Mouse (Mus musculus) forebrain, embryonic 14.5 days (tissue): ENCODE results near the gene Itgb4. TPM values are rescaled to one million over a fixed set of nuclear protein-coding genes. Genes with fewer than 3 reads are reported as not detected.

ENCODE experiments used
- ATAC-seq: fragments of 200-750 bp; cut with Nextera tagmentation; 2 replicates; pipeline ENCODE4 v1.8.0; 2017; ENCODE audit warnings: mild to moderate bottlenecking, moderate library complexity
- DNase-seq: peaks from one replicate; pipeline ENCODE4 v3.0.0-alpha.2; 2015; ENCODE audit warnings: low spot score
- H3K27ac ChIP-seq: fragments of 300-500 bp; sonication (generic); 2 replicates; pipeline ENCODE4 v1.5.1; 2014; ENCODE audit warnings: low read depth, mild to moderate bottlenecking, control low read depth, low read length, moderate library complexity
- H3K27me3 ChIP-seq: fragments of 300-500 bp; sonication (generic); replicated peaks from 2 replicates; pipeline ENCODE4 v1.6.1; 2014; ENCODE audit warnings: low read length, control low read depth, mixed read lengths; ENCODE audit not compliant: control insufficient read depth, insufficient read depth
- H3K36me3 ChIP-seq: fragments of 300-500 bp; sonication (generic); 2 replicates; pipeline ENCODE4 v1.6.1; 2014; ENCODE audit warnings: low read length, control low read depth; ENCODE audit not compliant: control insufficient read depth, insufficient read depth
- H3K4me1 ChIP-seq: fragments of 300-500 bp; sonication (generic); 2 replicates; pipeline ENCODE4 v1.6.1; 2014; ENCODE audit warnings: antibody characterized with exemption, low read length, control low read depth; ENCODE audit not compliant: control insufficient read depth, insufficient read depth
- H3K4me2 ChIP-seq: fragments of 300-500 bp; sonication (generic); 2 replicates; pipeline ENCODE4 v1.6.1; 2014; ENCODE audit warnings: mild to moderate bottlenecking, control low read depth, low read length
- H3K4me3 ChIP-seq: fragments of 300-500 bp; sonication (generic); 2 replicates; pipeline ENCODE4 v1.5.1; 2014; ENCODE audit warnings: low read depth, low read length, control low read depth
- H3K9ac ChIP-seq: fragments of 300-500 bp; sonication (generic); 2 replicates; pipeline ENCODE4 v1.6.1; 2014; ENCODE audit warnings: mild to moderate bottlenecking, low read length, control low read depth, moderate library complexity
- H3K9me3 ChIP-seq: fragments of 300-500 bp; sonication (generic); replicated peaks from 2 replicates; pipeline ENCODE4 v1.6.1; 2016; ENCODE audit warnings: low read length, control low read depth, mixed read lengths; ENCODE audit not compliant: control insufficient read depth
- WGBS: fragments of 180-500 bp; shearing (Covaris S2); extraction: QIAGEN DNeasy Blood & Tissue Kit; methylation state at CpG from one replicate; pipeline ENCODE4 v1.1.7; 2014; 5-methylcytosine and 5-hydroxymethylcytosine counted together
- polyA plus RNA-seq: library from polyadenylated mRNA; unstranded; fragments of >200 nt; fragmentation: Nextera tagmentation; extraction: Ambion mirVana; gene quantifications from 2 replicates; pipeline ENCODE4 v1.2.1, GENCODE M21; 2014

The Itgb4 gene
- polyA plus RNA-seq, 1 experiment from 2014 or later: 0.48 TPM

- Histone ChIP-seq H3K27ac (no peak overlapping the region), H3K36me3 (peaks cover 38% of the 10 kb centered on the region), H3K4me3 (no peak overlapping the region), H3K4me2 (no peak overlapping the region), H3K9me3 (no peaks in the 10 kb centered on the region), H3K9ac (no peak overlapping the region), H3K27me3 (no peaks in the 10 kb centered on the region), H3K4me1 (peaks cover 2% of the 10 kb centered on the region)
- no peak for ATAC-seq
- 94% methylated on average over 3 of the region's 3 CpGs for WGBS
- no peak for DNase-seq
Observed at GRCm38 (mm10) chr11:116036671-116037070, 62.2 kb downstream of the Itgb4 start.

- WGBS: 94% methylated on average over 9 of the region's 9 CpGs
- peaks cover 47% of the 10 kb centered on the region for H3K36me3 ChIP-seq
- H3K4me2 ChIP-seq: no peak overlapping the region
- no peaks in the 10 kb centered on the region for H3K9me3 ChIP-seq
- no peaks in the 10 kb centered on the region for H3K4me1 ChIP-seq
- H3K27ac ChIP-seq: no peak overlapping the region
- no peak overlapping the region for H3K4me3 ChIP-seq
- no peaks in the 10 kb centered on the region for H3K27me3 ChIP-seq
- no peak overlapping the region for H3K9ac ChIP-seq
- DNase-seq (no peak), ATAC-seq (no peak)
Observed at GRCm38 (mm10) chr11:116037826-116038225, 63.3 kb downstream of the Itgb4 start.

- peaks cover 55% of the 10 kb centered on the region for H3K36me3 ChIP-seq
- 94% methylated on average over 6 of the region's 6 CpGs for WGBS
- ATAC-seq: no peak
- H3K4me3 ChIP-seq: no peak overlapping the region
- no peak overlapping the region for H3K9ac ChIP-seq
- DNase-seq: no peak
- no peaks in the 10 kb centered on the region for H3K27me3 ChIP-seq
- H3K9me3 ChIP-seq: no peaks in the 10 kb centered on the region
- H3K4me1 ChIP-seq: no peaks in the 10 kb centered on the region
- H3K27ac ChIP-seq: no peak overlapping the region
- no peak overlapping the region for H3K4me2 ChIP-seq
Observed at GRCm38 (mm10) chr11:116040593-116040992, 66.1 kb downstream of the Itgb4 start.

DNA sequence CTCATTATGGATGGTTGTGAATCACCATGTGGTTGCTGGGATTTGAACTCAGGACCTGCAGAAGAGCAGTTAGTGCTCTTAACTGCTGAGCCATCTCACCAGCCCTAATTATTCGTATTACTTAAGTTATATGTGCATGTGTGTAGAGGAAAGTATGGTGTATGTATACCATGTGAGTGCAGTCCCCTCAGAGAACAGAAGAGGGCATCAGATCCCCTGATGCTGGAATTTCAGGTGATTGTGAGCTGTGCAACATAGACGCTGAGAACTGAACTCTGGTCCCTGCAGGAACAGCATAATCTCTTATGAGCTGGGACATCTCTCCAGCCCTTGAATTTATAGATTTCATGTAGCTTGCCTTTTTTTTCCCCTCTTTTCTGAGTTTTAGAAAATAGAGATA, 67.3 kb downstream of the Itgb4 start:
- Histone ChIP-seq H3K4me1 (no peaks in the 10 kb centered on the region), H3K27me3 (no peaks in the 10 kb centered on the region), H3K4me2 (no peak overlapping the region), H3K36me3 (peaks cover 63% of the 10 kb centered on the region), H3K9me3 (no peaks in the 10 kb centered on the region), H3K4me3 (no peak overlapping the region), H3K9ac (no peak overlapping the region), H3K27ac (no peak overlapping the region)
- 100% methylated on average over 2 of the region's 2 CpGs for WGBS
- ATAC-seq (no peak), DNase-seq (no peak)

GRCm38 (mm10) chr11:116042372-116043138, 68.0 kb downstream of the Itgb4 start:
- H3K36me3 ChIP-seq: peaks cover 71% of the 10 kb centered on the region
- DNase-seq (no peak), ATAC-seq (no peak)
- 90% methylated on average over 5 of the region's 5 CpGs for WGBS
- H3K27ac ChIP-seq: no peak overlapping the region
- no peaks in the 10 kb centered on the region for H3K27me3 ChIP-seq
- H3K9ac ChIP-seq: no peak overlapping the region
- H3K4me2 ChIP-seq: no peak overlapping the region
- no peaks in the 10 kb centered on the region for H3K4me1 ChIP-seq
- H3K9me3 ChIP-seq: no peaks in the 10 kb centered on the region
- no peak overlapping the region for H3K4me3 ChIP-seq

DNA sequence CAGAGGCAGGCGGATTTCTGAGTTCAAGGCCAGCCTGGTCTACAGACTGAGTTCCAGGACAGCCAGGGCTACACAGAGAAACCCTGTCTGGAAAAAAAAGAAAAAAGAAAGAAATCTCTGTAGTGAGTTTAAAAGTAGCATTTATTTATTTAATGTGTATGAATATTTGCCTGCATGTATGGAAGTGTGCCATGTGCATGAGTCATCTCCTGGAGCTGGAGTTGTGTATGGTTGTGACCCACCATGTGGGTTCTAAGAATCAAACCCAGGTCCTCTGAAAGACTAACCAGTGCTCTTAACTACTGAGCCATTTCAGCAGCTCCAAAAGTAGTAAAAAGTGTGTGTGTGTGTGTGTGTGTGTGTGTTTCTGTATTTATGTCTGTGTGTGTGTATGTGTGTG, 68.8 kb downstream of the Itgb4 start:
- H3K4me3 ChIP-seq: no peak overlapping the region
- H3K9ac ChIP-seq: no peak overlapping the region
- no peak overlapping the region for H3K4me2 ChIP-seq
- ATAC-seq (no peak), DNase-seq (no peak)
- no peaks in the 10 kb centered on the region for H3K27me3 ChIP-seq
- H3K36me3 ChIP-seq: peaks cover 74% of the 10 kb centered on the region
- H3K4me1 ChIP-seq: no peaks in the 10 kb centered on the region
- H3K9me3 ChIP-seq: no peaks in the 10 kb centered on the region
- WGBS: 100% methylated on average over 1 of the region's 1 CpGs
- no peak overlapping the region for H3K27ac ChIP-seq

- Histone ChIP-seq H3K27ac (no peak overlapping the region), H3K9me3 (no peaks in the 10 kb centered on the region), H3K4me2 (no peak overlapping the region), H3K9ac (no peak overlapping the region), H3K36me3 (peaks cover 77% of the 10 kb centered on the region), H3K4me3 (no peak overlapping the region), H3K4me1 (no peaks in the 10 kb centered on the region), H3K27me3 (no peaks in the 10 kb centered on the region)
- ATAC-seq (no peak), DNase-seq (no peak)
- 94% methylated on average over 6 of the region's 6 CpGs for WGBS
Observed at GRCm38 (mm10) chr11:116045173-116045572, 70.7 kb downstream of the Itgb4 start.

GRCm38 (mm10) chr11:116049610-116050009, 75.1 kb downstream of the Itgb4 start:
- Histone ChIP-seq H3K4me2 (no peak overlapping the region), H3K36me3 (peaks cover 92% of the 10 kb centered on the region), H3K4me3 (no peak overlapping the region), H3K9ac (no peak overlapping the region), H3K9me3 (no peaks in the 10 kb centered on the region), H3K27ac (no peak overlapping the region), H3K27me3 (no peaks in the 10 kb centered on the region), H3K4me1 (no peaks in the 10 kb centered on the region)
- DNase-seq (no peak), ATAC-seq (no peak)
- 88% methylated on average over 2 of the region's 2 CpGs for WGBS

- Histone ChIP-seq H3K4me3 (no peak overlapping the region), H3K27me3 (no peaks in the 10 kb centered on the region), H3K4me1 (no peaks in the 10 kb centered on the region), H3K9ac (no peak overlapping the region), H3K9me3 (no peaks in the 10 kb centered on the region), H3K36me3 (peaks cover 92% of the 10 kb centered on the region), H3K27ac (no peak overlapping the region), H3K4me2 (no peak overlapping the region)
- DNase-seq (no peak), ATAC-seq (no peak)
- 87% methylated on average over 4 of the region's 4 CpGs for WGBS
Observed at GRCm38 (mm10) chr11:116050196-116050595, 75.7 kb downstream of the Itgb4 start.
